Mouse (Mus musculus) ES-Bruce4 (cell line): ENCODE measurements around the gene Ghrhr. TPM values are rescaled to one million over a fixed set of nuclear protein-coding genes. Genes with fewer than 3 reads are reported as not detected.

Source experiments
- H3K27ac ChIP-seq: 2 replicates; pipeline ENCODE4 v1.5.1; 2012; ENCODE audit warnings: low read length, inconsistent platforms; ENCODE audit not compliant: insufficient read depth
- H3K27me3 ChIP-seq: 2 replicates; pipeline ENCODE4 v1.6.1; 2012; ENCODE audit warnings: mild to moderate bottlenecking, low read length, inconsistent platforms; ENCODE audit not compliant: control insufficient read depth, poor library complexity, insufficient read depth, severe bottlenecking
- H3K36me3 ChIP-seq: 2 replicates; pipeline ENCODE4 v1.6.1; 2012; ENCODE audit warnings: inconsistent platforms, mild to moderate bottlenecking, low read length, moderate library complexity; ENCODE audit not compliant: control insufficient read depth, poor library complexity, insufficient read depth, severe bottlenecking
- H3K4me1 ChIP-seq: one replicate; pipeline ENCODE4 v1.8.1; 2011; ENCODE audit warnings: low read length; ENCODE audit not compliant: control insufficient read depth, insufficient read depth
- H3K4me3 ChIP-seq: 2 replicates; pipeline ENCODE4 v1.5.1; 2011; ENCODE audit warnings: low read depth, mild to moderate bottlenecking, low read length
- H3K9ac ChIP-seq: 2 replicates; pipeline ENCODE4 v1.6.1; 2012; ENCODE audit warnings: low read depth, mild to moderate bottlenecking, inconsistent platforms; ENCODE audit not compliant: poor library complexity, severe bottlenecking
- H3K9me3 ChIP-seq: replicated peaks from 2 replicates; pipeline ENCODE4 v1.6.1; 2012; ENCODE audit warnings: mild to moderate bottlenecking, low read length, inconsistent platforms; ENCODE audit not compliant: control insufficient read depth, poor library complexity, insufficient read depth, severe bottlenecking
- CTCF ChIP-seq: IDR thresholded peaks from one replicate; pipeline ENCODE4 v1.8.1; 2011; ENCODE audit warnings: low read depth, low read length
- EP300 ChIP-seq: IDR thresholded peaks from 2 replicates; pipeline ENCODE4 v1.6.1; 2011; ENCODE audit warnings: low read depth, low read length; ENCODE audit not compliant: insufficient read depth
- POLR2A ChIP-seq: IDR thresholded peaks from one replicate; pipeline ENCODE4 v1.8.1; 2011; ENCODE audit warnings: low read length; ENCODE audit not compliant: insufficient read depth
- polyA plus RNA-seq: library from polyadenylated mRNA; stranded (reverse); fragments of >200 nt; gene quantifications from 2 replicates; pipeline ENCODE4 v1.2.4, GENCODE M21; 2011; ENCODE audit warnings: low read depth; ENCODE audit not compliant: missing spikeins, insufficient read depth, insufficient read length

Ghrhr gene
- polyA plus RNA-seq, 1 experiment: not detected

DNA sequence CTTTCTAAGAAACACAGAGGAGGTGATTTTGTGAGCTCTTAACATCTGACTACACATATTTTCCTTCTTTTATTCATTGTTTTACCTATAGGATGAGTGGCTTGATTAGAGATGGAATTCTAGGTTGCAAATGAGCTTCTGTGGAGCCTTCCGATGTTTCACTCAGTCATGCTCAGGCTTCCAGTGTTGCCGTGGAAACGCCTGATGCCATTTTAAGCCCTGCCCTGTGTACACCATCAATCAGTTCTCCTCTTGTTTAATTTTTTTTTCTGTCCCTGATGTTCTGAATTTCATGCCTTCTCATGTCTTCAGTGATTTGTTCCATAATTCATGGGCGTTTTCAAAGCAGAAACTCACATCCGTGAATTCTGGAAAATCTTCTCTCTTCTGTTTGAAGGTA lies 40.1 kb downstream of the Ghrhr start:
- Histone ChIP-seq H3K27me3 (no peaks in the 10 kb centered on the region; the same call in 1 of the 2 replicates), H3K9me3 (no peaks in the 10 kb centered on the region), H3K27ac (no peak overlapping the region), H3K4me3 (no peak overlapping the region), H3K4me1 (no peaks in the 10 kb centered on the region), H3K9ac (no peak overlapping the region), H3K36me3 (no peaks in the 10 kb centered on the region)
- TF ChIP-seq EP300 (no peak), POLR2A (no peak), CTCF (no peak)

DNA sequence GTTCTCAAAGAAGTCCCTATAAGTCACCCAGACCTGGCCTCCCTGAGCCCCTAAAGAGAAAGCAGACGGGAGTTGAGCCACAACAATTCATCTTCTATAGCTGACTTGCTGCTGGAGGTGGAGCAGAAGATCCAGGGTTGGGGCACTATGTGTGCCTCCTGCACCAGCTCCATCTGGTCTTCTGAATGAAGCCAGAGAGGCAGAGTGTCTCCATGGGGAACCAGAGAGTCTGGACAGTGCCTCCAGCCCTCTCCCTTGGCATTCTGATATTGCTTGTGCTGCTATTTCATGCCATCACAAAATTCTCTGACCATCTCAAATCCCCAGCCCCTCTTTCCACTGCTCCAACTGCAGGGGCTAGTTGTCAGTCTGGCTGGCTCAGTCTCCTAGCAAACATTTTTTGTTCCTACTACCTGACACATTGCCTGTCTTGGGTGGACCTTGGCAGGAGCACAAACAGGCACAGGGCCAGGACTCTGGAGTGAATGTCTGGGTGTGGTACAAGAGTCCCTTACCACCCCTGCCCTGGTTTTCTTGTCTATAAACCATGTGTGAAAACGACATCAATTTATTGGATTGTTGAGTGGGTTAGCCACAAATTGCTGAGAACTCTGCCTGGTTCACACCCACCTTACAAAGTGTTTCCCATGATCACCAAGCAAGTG lies 42.8 kb downstream of the Ghrhr start:
- no peak overlapping the region for H3K9ac ChIP-seq
- H3K4me1 ChIP-seq: no peaks in the 10 kb centered on the region
- H3K27me3 ChIP-seq: no peaks in the 10 kb centered on the region; the same call in 1 of the 2 replicates
- H3K36me3 ChIP-seq: no peaks in the 10 kb centered on the region
- H3K4me3 ChIP-seq: no peak overlapping the region
- H3K27ac ChIP-seq: no peak overlapping the region
- H3K9me3 ChIP-seq: no peaks in the 10 kb centered on the region
- TF ChIP-seq POLR2A: no peak
- TF ChIP-seq EP300: no peak
- TF ChIP-seq CTCF: no peak

GRCm38 (mm10) chr6:55420411-55420810 lies 44.3 kb downstream of the Ghrhr start:
- H3K9me3 ChIP-seq: no peaks in the 10 kb centered on the region
- TF ChIP-seq CTCF: no peak
- TF ChIP-seq EP300: no peak
- no peak for TF ChIP-seq POLR2A
- H3K9ac ChIP-seq: no peak overlapping the region
- no peaks in the 10 kb centered on the region for H3K36me3 ChIP-seq
- no peak overlapping the region for H3K27ac ChIP-seq
- no peaks in the 10 kb centered on the region for H3K4me1 ChIP-seq
- no peaks in the 10 kb centered on the region for H3K27me3 ChIP-seq
- H3K4me3 ChIP-seq: no peak overlapping the region

DNA sequence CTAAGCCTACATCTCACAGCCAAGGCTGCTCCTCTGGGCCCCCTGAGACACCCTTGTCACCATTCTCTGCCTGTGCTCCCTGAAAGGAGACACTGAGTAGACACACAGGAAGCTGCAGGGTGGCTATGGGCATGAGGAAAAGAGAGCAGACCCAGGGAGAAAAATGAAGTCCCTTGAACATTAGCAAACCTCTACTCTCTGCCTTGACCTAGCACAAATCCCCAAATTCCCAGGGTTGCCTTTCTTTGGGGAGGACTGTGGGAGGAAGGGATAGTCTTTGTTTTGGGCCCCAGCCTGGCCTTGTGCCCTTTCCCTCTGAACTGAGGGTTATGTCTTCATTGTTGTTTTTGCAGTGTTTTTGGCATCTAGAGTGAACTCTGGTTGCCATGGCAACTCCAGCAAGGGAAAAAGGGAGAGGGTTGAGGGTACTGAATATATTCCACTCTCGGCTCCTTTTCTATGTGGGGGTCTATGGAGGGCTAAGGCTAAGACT lies 44.8 kb downstream of the Ghrhr start:
- no peak overlapping the region for H3K27ac ChIP-seq

DNA sequence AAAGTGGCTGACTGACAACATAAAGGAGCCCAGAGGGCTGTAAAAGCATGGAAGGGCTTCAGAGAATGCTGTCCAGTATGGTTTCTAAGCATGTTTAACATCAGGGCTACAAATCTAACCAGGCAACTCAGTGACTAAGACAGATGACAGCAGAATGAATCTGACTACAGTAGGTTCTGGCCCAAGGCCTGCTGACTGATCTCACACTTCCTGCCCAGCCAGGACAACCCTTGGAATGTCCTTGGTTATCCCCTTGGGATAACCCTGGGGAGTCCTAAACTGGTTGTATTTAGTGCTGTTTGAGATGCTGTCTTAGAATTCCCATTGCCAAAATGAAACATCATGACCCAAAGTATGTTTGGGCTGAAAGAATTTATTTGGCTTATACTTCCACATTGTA lies 56.0 kb downstream of the Ghrhr start:
- Histone ChIP-seq H3K27me3 (no peaks in the 10 kb centered on the region), H3K4me1 (no peaks in the 10 kb centered on the region), H3K4me3 (no peak overlapping the region), H3K27ac (no peak overlapping the region), H3K9me3 (no peaks in the 10 kb centered on the region), H3K9ac (no peak overlapping the region), H3K36me3 (no peaks in the 10 kb centered on the region)
- no peak for TF ChIP-seq CTCF
- no peak for TF ChIP-seq EP300
- TF ChIP-seq POLR2A: no peak

More for the DNA sequence above, 44.8 kb downstream of the Ghrhr start:
- no peak overlapping the region for H3K4me3 ChIP-seq
- H3K27me3 ChIP-seq: no peaks in the 10 kb centered on the region
- H3K36me3 ChIP-seq: no peaks in the 10 kb centered on the region
- no peaks in the 10 kb centered on the region for H3K4me1 ChIP-seq
- no peak overlapping the region for H3K9ac ChIP-seq
- TF ChIP-seq EP300 (no peak), POLR2A (no peak), CTCF (no peak)
- no peaks in the 10 kb centered on the region for H3K9me3 ChIP-seq

- no peaks in the 10 kb centered on the region for H3K27me3 ChIP-seq
- no peaks in the 10 kb centered on the region for H3K4me1 ChIP-seq
- TF ChIP-seq EP300 (no peak), POLR2A (no peak), CTCF (no peak)
- H3K4me3 ChIP-seq: no peak overlapping the region
- H3K9me3 ChIP-seq: no peaks in the 10 kb centered on the region
- no peak overlapping the region for H3K9ac ChIP-seq
- H3K27ac ChIP-seq: no peak overlapping the region
- no peaks in the 10 kb centered on the region for H3K36me3 ChIP-seq
Measured at GRCm38 (mm10) chr6:55434360-55434759, 58.3 kb downstream of the Ghrhr start.
